Mouse (Mus musculus) frontal cortex, adult 2 months (tissue): Measurements from ENCODE around the gene Hoxd8. TPM values are rescaled to one million over a fixed set of nuclear protein-coding genes. Genes with fewer than 3 reads are reported as not detected.

Experiments
- DNase-seq, 2 experiments: peaks; one replicate each; pipeline ENCODE4 v3.0.0; 2022; ENCODE audit warnings: low spot score in 1 of 2; ENCODE audit errors: extremely low spot score in 1 of 2
- polyA plus RNA-seq: library from polyadenylated mRNA; depleted of rRNA; stranded (reverse); fragments of >200 nt; gene quantifications from 2 replicates; pipeline ENCODE4 v1.2.3, GENCODE M21; 2012; rRNA removed

Gene Hoxd8
- polyA plus RNA-seq, 1 experiment, result 0.04 TPM

GRCm38 (mm10) chr2:74746298-74746921 lies 42.0 kb downstream of the Hoxd8 start:
- no peak for DNase-seq

- no peak for DNase-seq
These were observed 42.6 kb downstream of the Hoxd8 start for GRCm38 (mm10) chr2:74747006-74747405.

DNA sequence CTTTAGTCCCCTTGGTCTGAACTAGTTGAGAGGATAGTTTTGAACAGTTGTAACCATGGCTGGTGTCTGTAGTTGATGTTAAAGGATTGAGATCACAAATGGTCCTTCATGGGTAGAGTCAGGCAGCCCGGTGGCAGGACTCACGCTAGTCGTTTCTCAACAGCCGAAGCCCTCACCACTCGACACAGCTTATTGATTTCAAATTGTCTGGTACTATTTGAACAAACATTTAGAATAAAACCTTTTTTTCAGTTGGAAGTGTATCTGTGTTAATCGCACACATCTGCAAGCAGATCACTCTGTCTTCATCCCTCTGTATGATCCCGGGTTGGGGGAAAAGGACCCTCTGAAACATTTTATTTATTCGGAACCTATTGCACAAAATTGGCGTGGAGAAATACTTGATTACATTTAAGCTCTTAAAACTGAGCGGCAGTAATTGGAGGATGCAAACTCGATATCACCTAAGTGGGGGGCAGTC lies 43.3 kb downstream of the Hoxd8 start:
- DNase-seq, result no peak

GRCm38 (mm10) chr2:74748436-74748995 lies 44.1 kb downstream of the Hoxd8 start:
- DNase-seq, result no peak

GRCm38 (mm10) chr2:74749337-74750121 lies 45.1 kb downstream of the Hoxd8 start:
- DNase-seq, result no peak

- no peak for DNase-seq
These were observed 46.4 kb downstream of the Hoxd8 start for GRCm38 (mm10) chr2:74750731-74751250.

DNA sequence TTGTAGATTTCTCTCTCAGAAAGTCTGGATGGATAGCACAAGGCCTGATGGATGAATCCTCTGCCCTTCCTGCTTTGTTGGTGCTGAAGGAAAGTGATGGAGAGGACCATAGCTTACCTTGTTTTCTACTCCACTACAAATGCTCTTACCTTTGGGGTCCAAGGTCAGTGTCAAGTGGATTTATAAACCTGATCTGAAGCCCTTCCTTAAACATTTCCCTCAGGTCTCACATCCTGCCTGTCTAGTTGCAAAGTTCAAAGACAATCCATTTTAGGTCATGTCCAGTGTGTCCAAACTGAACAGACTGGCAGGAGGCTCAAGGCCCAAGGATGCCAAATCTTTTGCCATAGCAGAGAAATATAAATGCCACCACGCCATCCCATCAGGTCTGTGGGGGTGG lies 47.4 kb downstream of the Hoxd8 start:
- no peak for DNase-seq

GRCm38 (mm10) chr2:74752431-74753174 lies 48.2 kb downstream of the Hoxd8 start:
- no peak for DNase-seq

GRCm38 (mm10) chr2:74753175-74753523 lies 48.7 kb downstream of the Hoxd8 start:
- DNase-seq, result no peak

- DNase-seq, result no peak
These were observed 49.3 kb downstream of the Hoxd8 start for GRCm38 (mm10) chr2:74753711-74754110.

Other genes with a start within 250 kb of the Hoxd8 start
- gene Lnpk, start 125.2 kb upstream of the Hoxd8 start, polyA plus RNA-seq, result 28.6 and 29.3 TPM in 2 replicates
- not detected in 2 replicates for gene Evx2, start 45.1 kb upstream of the Hoxd8 start, polyA plus RNA-seq
- gene Hoxd13, start 36.3 kb upstream of the Hoxd8 start, polyA plus RNA-seq, result not detected in 2 replicates
- not detected in 2 replicates for gene Hoxd12, start 29.6 kb upstream of the Hoxd8 start, polyA plus RNA-seq
- not detected in 2 replicates for gene Hoxd11, start 25.1 kb upstream of the Hoxd8 start, polyA plus RNA-seq
- not detected in 2 replicates for gene Hoxd10, start 12.7 kb upstream of the Hoxd8 start, polyA plus RNA-seq
- 0.04 and 0.11 TPM in 2 replicates for gene Hoxd9, start 6.9 kb upstream of the Hoxd8 start, polyA plus RNA-seq
- not detected in 2 replicates for gene Hoxd3, start 7.3 kb downstream of the Hoxd8 start, polyA plus RNA-seq
- not detected in 2 replicates for gene Hoxd4, start 7.3 kb downstream of the Hoxd8 start, polyA plus RNA-seq
- 0.04 TPM in 1 of 2 replicates, not detected in the other for gene Gm28230, start 22.1 kb downstream of the Hoxd8 start, polyA plus RNA-seq
- gene Hoxd1, start 58.4 kb downstream of the Hoxd8 start, polyA plus RNA-seq, result 0.08 and 0.13 TPM in 2 replicates
- 48.1 and 51.2 TPM in 2 replicates for gene Mtx2, start 121.2 kb downstream of the Hoxd8 start, polyA plus RNA-seq